Mouse (Mus musculus) liver, adult 2 months (tissue): ENCODE data around the gene Mlxip. TPM values are rescaled to one million over a fixed set of nuclear protein-coding genes. Genes with fewer than 3 reads are reported as not detected.

Experiments
- DNase-seq: peaks from one replicate; pipeline ENCODE4 v3.0.0-alpha.2; 2011; ENCODE audit warnings: low read depth, low spot score; ENCODE audit errors: extremely low read depth
- H3K27ac ChIP-seq: fragments of 200-500 bp; replicated peaks from 2 replicates; pipeline ENCODE4 v1.5.1; 2012; ENCODE audit warnings: low read depth, mild to moderate bottlenecking, control low read depth, inconsistent platforms, low read length; ENCODE audit not compliant: insufficient read depth
- H3K27me3 ChIP-seq: fragments of 200-500 bp; 2 replicates; pipeline ENCODE4 v1.6.1; 2012; ENCODE audit warnings: mild to moderate bottlenecking, moderate library complexity, low read length, inconsistent platforms; ENCODE audit not compliant: control insufficient read depth, insufficient read depth
- H3K36me3 ChIP-seq: fragments of 200-500 bp; 2 replicates; pipeline ENCODE4 v1.6.1; 2012; ENCODE audit warnings: low read length, inconsistent platforms; ENCODE audit not compliant: control insufficient read depth, insufficient read depth
- H3K4me1 ChIP-seq: fragments of 200-500 bp; 2 replicates; pipeline ENCODE4 v1.6.1; 2011; ENCODE audit warnings: low read length; ENCODE audit not compliant: control insufficient read depth, insufficient read depth
- H3K4me3 ChIP-seq: fragments of 200-500 bp; 2 replicates; pipeline ENCODE4 v1.5.1; 2011; ENCODE audit warnings: low read depth, mild to moderate bottlenecking, control low read depth, low read length, moderate library complexity; ENCODE audit not compliant: insufficient read depth
- H3K79me2 ChIP-seq: fragments of 200-500 bp; 2 replicates; pipeline ENCODE4 v1.6.1; 2012; ENCODE audit warnings: inconsistent platforms, mild to moderate bottlenecking, low read length, moderate library complexity; ENCODE audit not compliant: control insufficient read depth, insufficient read depth
- H3K9ac ChIP-seq: fragments of 200-500 bp; 2 replicates; pipeline ENCODE4 v1.6.1; 2012; ENCODE audit warnings: low read depth, mild to moderate bottlenecking, control low read depth, inconsistent platforms, low read length
- CTCF ChIP-seq: fragments of 200-500 bp; IDR thresholded peaks from 2 replicates; pipeline ENCODE4 v1.5.1; 2011; ENCODE audit warnings: low read depth, low read length, control low read depth
- POLR2A ChIP-seq: fragments of 200-500 bp; IDR thresholded peaks from 2 replicates; pipeline ENCODE4 v1.6.1; 2011; ENCODE audit warnings: low read length, control low read depth; ENCODE audit not compliant: insufficient read depth; ENCODE audit errors: extremely low read depth
- WGBS: fragments of 180-500 bp; shearing (Covaris S2); methylation state at CpG from one replicate; pipeline ENCODE4 v1.1.7; 2018; 5-methylcytosine and 5-hydroxymethylcytosine counted together
- polyA plus RNA-seq: library from polyadenylated mRNA; depleted of rRNA; stranded (reverse); fragments of >200 nt; gene quantifications from 2 replicates; pipeline ENCODE4 v1.2.3, GENCODE M21; 2012
- total RNA-seq: library from RNA; depleted of rRNA; stranded (reverse); fragments of >200 nt; gene quantifications from 2 replicates; pipeline ENCODE4 v1.2.3, GENCODE M21; 2014

Mlxip gene
- total and polyA plus RNA-seq, 2 experiments = 2.0 to 5.1 TPM

GRCm38 (mm10) chr5:123350386-123350785 lies 44.2 kb upstream of the Mlxip start:
- no peak for DNase-seq
- no peaks in the 10 kb centered on the region for H3K27me3 ChIP-seq
- H3K27ac ChIP-seq = no peak overlapping the region
- TF ChIP-seq CTCF (0 out of 2 replicates have a peak, but pooled peaks have one; percentile 11), POLR2A (no peak)
- 81% methylated on average over 10 of the region's 10 CpGs for WGBS
- H3K4me1 ChIP-seq = peaks cover 7% of the 10 kb centered on the region
- H3K9ac ChIP-seq = no peak overlapping the region
- peaks cover 6% of the 10 kb centered on the region; the same call in 1 of the 2 replicates for H3K36me3 ChIP-seq
- H3K79me2 ChIP-seq = peaks cover 20% of the 10 kb centered on the region; the same call in 1 of the 2 replicates
- H3K4me3 ChIP-seq = no peak overlapping the region

DNA sequence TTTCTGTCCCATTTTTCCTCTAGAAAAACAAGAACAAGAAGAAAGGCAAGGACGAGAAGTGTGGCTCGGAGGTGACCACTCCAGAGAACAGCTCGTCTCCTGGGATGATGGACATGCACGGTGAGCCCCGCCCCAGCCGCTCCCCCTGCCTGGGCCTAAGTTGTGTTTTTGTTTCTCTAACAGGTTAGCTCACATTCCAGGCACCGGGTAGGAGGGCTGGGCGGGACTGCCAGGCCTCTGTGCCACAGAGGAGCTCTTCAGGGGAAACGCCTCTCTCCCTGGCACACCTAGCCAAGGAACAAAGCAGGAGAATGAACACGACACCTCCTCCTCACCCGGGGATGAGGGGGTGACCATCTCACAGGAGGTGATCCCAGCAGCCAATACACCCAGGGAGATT lies 38.7 kb upstream of the Mlxip start:
- 92% methylated on average over 11 of the region's 11 CpGs for WGBS
- Histone ChIP-seq H3K79me2 (no peaks in the 10 kb centered on the region), H3K36me3 (peaks cover 25% of the 10 kb centered on the region), H3K4me3 (no peak overlapping the region), H3K27ac (no peak overlapping the region), H3K27me3 (no peaks in the 10 kb centered on the region), H3K9ac (no peak overlapping the region), H3K4me1 (no peaks in the 10 kb centered on the region)
- TF ChIP-seq CTCF = no peak
- TF ChIP-seq POLR2A = no peak
- no peak for DNase-seq

DNA sequence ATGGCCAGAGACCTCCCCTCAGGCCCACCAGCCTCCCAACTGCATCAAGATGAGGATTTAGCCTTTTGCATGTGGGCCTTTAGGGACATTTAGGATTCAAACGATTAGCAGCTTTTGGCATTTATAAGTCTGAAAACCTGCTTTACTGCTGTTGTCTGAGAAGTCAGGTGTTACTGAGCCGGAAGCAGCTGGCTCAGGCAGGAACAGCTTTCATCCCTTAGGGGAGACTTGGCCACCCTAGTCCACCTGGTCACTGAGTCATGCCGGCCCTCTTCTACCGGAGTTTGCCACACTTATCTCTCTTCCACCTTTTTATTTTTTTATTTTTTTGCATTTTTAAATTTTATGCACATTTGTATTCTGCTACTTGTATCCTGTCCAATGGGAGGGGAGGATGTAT lies 37.3 kb upstream of the Mlxip start:
- Histone ChIP-seq H3K4me1 (no peaks in the 10 kb centered on the region), H3K79me2 (no peaks in the 10 kb centered on the region), H3K27me3 (no peaks in the 10 kb centered on the region), H3K36me3 (peaks cover 28% of the 10 kb centered on the region), H3K4me3 (no peak overlapping the region), H3K27ac (no peak overlapping the region), H3K9ac (no peak overlapping the region)
- 93% methylated on average over 4 of the region's 4 CpGs for WGBS
- DNase-seq = no peak
- no peak for TF ChIP-seq POLR2A
- no peak for TF ChIP-seq CTCF

DNA sequence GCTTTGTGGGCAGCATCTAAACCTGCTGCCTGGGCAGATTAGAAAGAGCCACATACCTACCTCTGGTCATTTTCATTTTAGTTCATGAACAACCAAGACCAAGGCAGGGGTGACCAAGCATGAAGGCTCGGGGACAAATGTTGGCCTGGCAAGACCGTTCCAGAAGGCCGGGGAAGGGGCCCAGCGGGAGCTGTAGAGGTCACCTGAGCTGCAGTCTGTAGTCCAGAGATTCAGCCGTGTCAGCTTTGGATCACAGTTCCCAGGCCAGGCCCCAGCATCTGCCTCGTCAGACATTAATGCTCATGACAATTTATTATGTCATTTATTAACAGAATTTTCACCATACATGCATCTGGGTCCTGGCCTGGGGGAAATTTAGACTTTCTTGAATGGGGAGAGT lies 35.2 kb upstream of the Mlxip start:
- no peak for DNase-seq
- TF ChIP-seq CTCF = no peak
- TF ChIP-seq POLR2A = no peak
- H3K79me2 ChIP-seq = no peaks in the 10 kb centered on the region
- no peak overlapping the region for H3K27ac ChIP-seq
- H3K4me1 ChIP-seq = 0 out of 2 replicates have a peak, but pooled peaks cover 4% of the 10 kb centered on the region
- no peak overlapping the region for H3K9ac ChIP-seq
- H3K27me3 ChIP-seq = no peaks in the 10 kb centered on the region
- WGBS = 96% methylated on average over 6 of the region's 6 CpGs
- no peak overlapping the region for H3K4me3 ChIP-seq
- peaks cover 26% of the 10 kb centered on the region for H3K36me3 ChIP-seq

DNA sequence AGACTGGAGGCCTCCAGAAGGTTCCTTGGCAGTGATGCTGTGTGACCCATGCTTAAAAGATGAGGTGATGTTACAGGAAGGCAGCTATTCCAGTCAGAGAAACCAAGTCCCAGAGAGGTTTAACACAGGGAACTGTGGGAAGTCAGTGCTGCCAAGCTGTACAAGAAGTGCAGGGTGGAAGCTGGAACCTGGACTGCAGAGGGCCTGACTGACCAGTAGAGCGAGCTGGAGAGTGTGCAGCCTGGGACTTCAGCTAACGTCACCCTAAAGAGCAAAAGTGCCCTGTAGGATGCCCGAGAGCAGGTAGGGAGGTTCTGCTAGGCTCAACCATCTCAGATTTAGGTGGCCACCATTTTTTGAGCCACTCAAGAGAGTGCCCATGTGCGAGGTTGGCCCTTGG lies 31.7 kb upstream of the Mlxip start:
- no peaks in the 10 kb centered on the region for H3K79me2 ChIP-seq
- H3K9ac ChIP-seq = no peak overlapping the region
- 72% methylated on average over 4 of the region's 4 CpGs for WGBS
- H3K4me1 ChIP-seq = peaks cover 5% of the 10 kb centered on the region; the same call in 1 of the 2 replicates
- H3K27ac ChIP-seq = no peak overlapping the region
- H3K27me3 ChIP-seq = no peaks in the 10 kb centered on the region
- DNase-seq = no peak
- peaks cover 8% of the 10 kb centered on the region for H3K36me3 ChIP-seq
- TF ChIP-seq CTCF (0 out of 2 replicates have a peak, but pooled peaks have one; percentile 19), POLR2A (no peak)
- no peak overlapping the region for H3K4me3 ChIP-seq

DNA sequence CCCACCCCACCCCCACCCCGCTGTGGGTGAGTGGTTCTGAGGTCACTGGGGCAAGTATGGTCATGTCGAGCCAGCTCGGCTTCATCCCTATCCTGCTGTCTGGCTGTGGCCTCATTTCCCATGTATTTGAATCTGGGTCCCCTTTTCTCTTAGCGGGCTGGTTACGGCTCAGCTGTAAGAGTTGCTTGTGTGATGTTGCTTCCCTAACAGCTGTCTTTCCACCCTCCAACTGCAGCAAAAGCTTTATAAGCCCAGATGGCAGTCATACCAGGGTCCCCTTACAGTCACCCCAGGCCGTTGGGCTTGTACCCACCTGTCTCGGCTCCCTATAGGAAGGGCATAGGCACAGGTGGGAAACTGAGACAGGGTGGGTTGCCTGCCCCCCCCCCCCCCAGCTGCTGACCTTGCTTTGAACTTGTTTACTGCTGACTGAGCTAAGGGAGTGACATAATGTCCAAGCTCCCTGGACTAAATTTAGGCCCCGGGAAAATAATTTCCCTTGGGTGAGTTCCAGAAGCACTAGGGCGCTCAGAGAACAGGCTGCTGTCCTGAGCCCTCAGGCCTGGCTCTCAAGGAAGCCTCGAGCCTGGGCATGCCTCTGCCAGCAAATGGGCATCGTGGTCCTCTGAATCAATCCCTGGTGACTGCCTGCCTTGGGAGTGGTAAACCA lies 30.2 kb upstream of the Mlxip start:
- WGBS = 62% methylated on average over 11 of the region's 11 CpGs
- no peaks in the 10 kb centered on the region for H3K79me2 ChIP-seq
- DNase-seq = peak; percentile 47
- H3K36me3 ChIP-seq = peaks cover 4% of the 10 kb centered on the region
- H3K9ac ChIP-seq = no peak overlapping the region
- peak overlapping the region; percentile 68 for H3K27ac ChIP-seq
- H3K4me1 ChIP-seq = peaks cover 5% of the 10 kb centered on the region; the same call in 1 of the 2 replicates
- no peaks in the 10 kb centered on the region for H3K27me3 ChIP-seq
- H3K4me3 ChIP-seq = no peak overlapping the region
- no peak for TF ChIP-seq POLR2A
- TF ChIP-seq CTCF = no peak
